Mouse (Mus musculus): ENCODE data around the gene Tenm4. TPM values are rescaled to one million over a fixed set of nuclear protein-coding genes. Genes with fewer than 3 reads are reported as not detected.

The Tenm4 gene
- polyA plus RNA-seq, 1 experiment from 2014 or later: 48.9 TPM

DNA sequence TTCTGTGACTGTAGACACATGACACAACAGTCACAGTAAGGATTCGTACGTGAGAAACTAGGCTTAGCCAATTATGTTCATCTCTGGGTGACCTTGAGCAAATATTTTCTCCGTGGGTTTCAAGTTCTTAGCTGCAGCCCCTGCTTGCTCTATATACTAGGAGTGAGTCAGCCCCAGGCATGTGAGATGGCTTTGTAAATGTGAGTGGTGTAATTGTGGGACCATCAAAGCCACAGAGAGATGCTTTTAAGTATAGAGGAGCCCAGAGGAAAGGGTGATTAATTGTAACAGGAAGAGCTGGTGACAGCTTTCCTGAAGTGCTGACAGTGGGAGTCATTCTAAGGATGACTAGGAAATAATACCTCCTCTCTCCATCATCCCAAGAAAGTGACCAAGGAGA lies 662.0 kb downstream of the Tenm4 start:
- H3K4me2 ChIP-seq (ENCODE audit: low read length): no peak overlapping the region
- DNase-seq (ENCODE audit: low spot score) (no peak), ATAC-seq (peak; percentile 37; the same call in 1 of the 2 replicates)
- no peaks in the 10 kb centered on the region; the same call in 1 of the 2 replicates for H3K9me3 ChIP-seq (replicated peaks; ENCODE audit: control insufficient read depth, low read length)
- WGBS: 17% methylated on average over 3 of the region's 3 CpGs
- peak overlapping the region; percentile 83 for H3K27ac ChIP-seq (ENCODE audit: low read depth, low read length)
- H3K27me3 ChIP-seq (replicated peaks; ENCODE audit: control insufficient read depth, insufficient read depth, low read length): no peaks in the 10 kb centered on the region
- H3K4me1 ChIP-seq (ENCODE audit: control insufficient read depth, insufficient read depth, low read length): peaks cover 43% of the 10 kb centered on the region
- H3K4me3 ChIP-seq (ENCODE audit: low read depth, low read length): no peak overlapping the region
- H3K36me3 ChIP-seq (ENCODE audit: control insufficient read depth, insufficient read depth, low read length): peaks cover 3% of the 10 kb centered on the region; the same call in 1 of the 2 replicates
- H3K9ac ChIP-seq (ENCODE audit: low read length): no peak overlapping the region

DNA sequence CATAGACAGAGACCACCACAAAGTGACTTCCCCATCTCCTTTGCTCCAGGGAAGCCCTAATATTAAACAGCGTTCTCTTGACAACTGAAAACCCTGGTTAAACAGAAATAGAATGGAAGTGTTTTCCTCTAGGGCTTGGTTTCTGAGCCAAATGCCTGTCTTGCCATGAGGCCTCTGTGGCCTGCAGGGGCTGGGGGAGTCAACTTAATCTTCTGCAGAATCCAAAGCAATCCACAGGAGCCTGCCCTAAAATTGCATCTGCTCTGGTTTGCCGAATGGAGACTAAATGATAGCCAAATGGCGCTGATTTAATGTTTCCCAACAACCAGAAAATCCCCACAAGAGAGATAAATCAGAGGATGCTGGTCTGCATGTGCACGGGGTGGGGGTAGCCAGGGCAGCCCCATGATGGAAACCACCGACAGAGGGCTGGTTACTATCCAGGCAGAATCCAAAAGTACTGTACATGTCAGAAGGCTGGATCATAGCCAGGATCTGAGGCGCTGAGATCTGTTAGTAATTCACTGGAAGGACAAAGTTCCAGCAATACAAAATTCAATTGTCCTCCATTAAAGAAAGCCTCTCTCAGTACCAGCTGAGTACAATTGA lies 663.7 kb downstream of the Tenm4 start:
- DNase-seq (ENCODE audit: low spot score): peak; percentile 86
- peak overlapping the region; percentile 83 for H3K27ac ChIP-seq (ENCODE audit: low read depth, low read length)
- no peak overlapping the region for H3K4me3 ChIP-seq (ENCODE audit: low read depth, low read length)
- 32% methylated on average over 6 of the region's 6 CpGs for WGBS
- no peak overlapping the region for H3K4me2 ChIP-seq (ENCODE audit: low read length)
- ATAC-seq: peak; percentile 43; the same call in 1 of the 2 replicates
- peaks cover 43% of the 10 kb centered on the region for H3K4me1 ChIP-seq (ENCODE audit: control insufficient read depth, insufficient read depth, low read length)
- no peaks in the 10 kb centered on the region for H3K9me3 ChIP-seq (replicated peaks; ENCODE audit: control insufficient read depth, low read length)
- H3K27me3 ChIP-seq (replicated peaks; ENCODE audit: control insufficient read depth, insufficient read depth, low read length): no peaks in the 10 kb centered on the region
- H3K36me3 ChIP-seq (ENCODE audit: control insufficient read depth, insufficient read depth, low read length): peaks cover 11% of the 10 kb centered on the region; the same call in 1 of the 2 replicates
- H3K9ac ChIP-seq (ENCODE audit: low read length): 0 out of 2 replicates have a peak overlapping the region, but pooled peaks have one; percentile 26

DNA sequence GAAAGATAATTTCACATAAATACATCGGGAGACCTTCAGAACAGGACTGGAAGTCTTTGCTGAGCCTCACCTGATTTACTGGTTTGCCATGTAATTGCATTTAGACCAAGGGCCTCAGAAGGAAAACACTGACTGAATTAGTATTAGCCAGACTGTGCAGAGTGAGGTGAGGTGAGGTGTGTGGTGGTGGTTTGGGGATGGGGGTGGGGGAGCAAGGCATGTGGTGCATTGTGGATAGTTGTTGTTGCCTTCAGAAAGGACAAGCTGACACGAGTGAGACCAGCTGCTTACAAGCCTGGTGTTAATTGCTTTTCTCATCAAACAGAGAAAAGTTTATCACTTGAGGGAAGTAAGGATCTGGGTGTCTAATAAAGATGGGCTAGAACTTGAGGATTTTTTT lies 664.3 kb downstream of the Tenm4 start:
- 17% methylated on average over 2 of the region's 2 CpGs for WGBS
- Histone ChIP-seq H3K9ac (ENCODE audit: low read length) (no peak overlapping the region), H3K27me3 (replicated peaks; ENCODE audit: control insufficient read depth, insufficient read depth, low read length) (no peaks in the 10 kb centered on the region), H3K4me3 (ENCODE audit: low read depth, low read length) (no peak overlapping the region), H3K4me2 (ENCODE audit: low read length) (no peak overlapping the region), H3K27ac (ENCODE audit: low read depth, low read length) (peak overlapping the region; percentile 83; the same call in 1 of the 2 replicates), H3K4me1 (ENCODE audit: control insufficient read depth, insufficient read depth, low read length) (peaks cover 43% of the 10 kb centered on the region), H3K9me3 (replicated peaks; ENCODE audit: control insufficient read depth, low read length) (no peaks in the 10 kb centered on the region), H3K36me3 (ENCODE audit: control insufficient read depth, insufficient read depth, low read length) (peaks cover 12% of the 10 kb centered on the region; the same call in 1 of the 2 replicates)
- DNase-seq (ENCODE audit: low spot score) (peak; percentile 65), ATAC-seq (peak; percentile 36)

DNA sequence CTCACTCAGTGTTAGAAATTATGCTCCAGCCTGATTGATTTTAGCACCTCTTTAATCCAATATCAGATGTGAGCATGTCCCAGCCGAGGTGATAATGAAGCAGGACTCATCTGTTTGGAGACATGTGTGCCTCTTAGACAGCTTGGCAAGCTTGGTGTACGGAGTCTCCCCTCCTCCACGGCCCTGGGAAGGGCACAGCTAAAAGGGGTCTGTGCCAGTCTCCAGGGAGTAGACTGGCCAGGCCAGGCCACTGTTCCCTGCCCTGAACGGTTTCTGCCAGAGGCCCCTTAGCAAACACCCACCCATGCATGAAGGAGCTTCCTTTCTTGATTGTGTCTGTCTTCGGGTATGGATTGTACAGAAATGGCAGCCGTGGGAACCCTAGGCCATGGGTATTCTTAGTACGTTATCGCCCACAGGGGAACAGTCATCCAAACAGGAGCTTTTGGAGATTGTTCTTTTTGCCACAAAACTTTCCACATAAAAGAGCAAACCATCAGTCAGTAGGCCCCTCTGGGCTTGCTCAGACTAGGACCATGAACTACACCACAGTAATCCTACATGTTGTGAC lies 667.3 kb downstream of the Tenm4 start:
- H3K27me3 ChIP-seq (replicated peaks; ENCODE audit: control insufficient read depth, insufficient read depth, low read length): no peaks in the 10 kb centered on the region
- H3K4me1 ChIP-seq (ENCODE audit: control insufficient read depth, insufficient read depth, low read length): peaks cover 24% of the 10 kb centered on the region
- H3K4me2 ChIP-seq (ENCODE audit: low read length): no peak overlapping the region
- WGBS: 67% methylated on average over 8 of the region's 8 CpGs
- ATAC-seq (peak; percentile 84), DNase-seq (ENCODE audit: low spot score) (peak; percentile 88)
- H3K9ac ChIP-seq (ENCODE audit: low read length): no peak overlapping the region
- peak overlapping the region; percentile 61 for H3K27ac ChIP-seq (ENCODE audit: low read depth, low read length)
- H3K36me3 ChIP-seq (ENCODE audit: control insufficient read depth, insufficient read depth, low read length): peaks cover 12% of the 10 kb centered on the region; the same call in 1 of the 2 replicates
- no peaks in the 10 kb centered on the region for H3K9me3 ChIP-seq (replicated peaks; ENCODE audit: control insufficient read depth, low read length)
- H3K4me3 ChIP-seq (ENCODE audit: low read depth, low read length): no peak overlapping the region

DNA sequence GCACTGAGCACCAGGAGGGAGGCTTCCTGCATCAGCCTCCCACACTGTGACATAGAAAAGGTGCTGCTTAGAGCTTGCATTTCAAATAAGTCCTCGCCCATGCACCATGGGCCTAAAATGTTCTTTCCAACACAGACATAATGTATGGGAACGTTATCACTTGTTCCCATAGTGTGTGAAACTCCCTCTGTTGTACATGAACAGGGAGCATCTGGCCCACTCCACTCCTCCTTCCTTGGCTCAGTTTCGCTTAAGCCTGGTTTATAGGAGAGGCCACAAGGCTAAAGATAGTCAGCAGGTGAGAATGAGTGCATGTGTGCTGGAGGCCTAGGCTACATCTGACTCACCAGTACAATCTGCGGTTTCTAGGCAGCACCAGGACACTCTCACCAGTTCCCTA lies 667.9 kb downstream of the Tenm4 start:
- no peak for ATAC-seq

DNA sequence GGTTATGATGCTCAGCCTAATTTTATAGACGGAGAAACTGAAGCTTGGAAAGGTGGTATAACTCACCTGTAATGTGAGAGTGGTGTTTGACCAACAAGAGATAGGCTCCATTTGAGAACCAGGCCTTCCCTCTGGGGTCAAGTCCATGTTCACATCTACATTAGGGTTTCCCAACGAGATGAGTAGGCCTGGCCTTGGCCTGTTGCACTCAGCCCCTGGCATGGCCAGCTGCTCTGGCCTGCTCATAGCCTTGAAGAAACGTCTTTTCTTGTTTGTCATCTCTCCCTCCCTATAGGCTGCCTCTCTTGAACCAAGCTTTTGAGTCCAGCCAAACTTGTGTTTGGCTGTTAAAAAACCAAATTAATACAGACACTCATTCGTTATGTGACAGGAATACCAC lies 668.5 kb downstream of the Tenm4 start:
- Histone ChIP-seq H3K4me1 (ENCODE audit: control insufficient read depth, insufficient read depth, low read length) (peaks cover 20% of the 10 kb centered on the region), H3K27me3 (replicated peaks; ENCODE audit: control insufficient read depth, insufficient read depth, low read length) (no peaks in the 10 kb centered on the region), H3K36me3 (ENCODE audit: control insufficient read depth, insufficient read depth, low read length) (peaks cover 19% of the 10 kb centered on the region), H3K4me2 (ENCODE audit: low read length) (no peak overlapping the region), H3K9me3 (replicated peaks; ENCODE audit: control insufficient read depth, low read length) (no peaks in the 10 kb centered on the region), H3K4me3 (ENCODE audit: low read depth, low read length) (no peak overlapping the region), H3K9ac (ENCODE audit: low read length) (no peak overlapping the region), H3K27ac (ENCODE audit: low read depth, low read length) (no peak overlapping the region)
- WGBS: 85% methylated on average over 4 of the region's 4 CpGs
- DNase-seq (ENCODE audit: low spot score) (no peak), ATAC-seq (no peak)

More for the DNA sequence above, 667.9 kb downstream of the Tenm4 start:
- peaks cover 12% of the 10 kb centered on the region for H3K36me3 ChIP-seq (ENCODE audit: control insufficient read depth, insufficient read depth, low read length)
- H3K27ac ChIP-seq (ENCODE audit: low read depth, low read length): peak overlapping the region; percentile 61
- no peak overlapping the region for H3K9ac ChIP-seq (ENCODE audit: low read length)
- H3K27me3 ChIP-seq (replicated peaks; ENCODE audit: control insufficient read depth, insufficient read depth, low read length): no peaks in the 10 kb centered on the region
- no peak overlapping the region for H3K4me2 ChIP-seq (ENCODE audit: low read length)
- 76% methylated on average over 4 of the region's 4 CpGs for WGBS
- H3K4me3 ChIP-seq (ENCODE audit: low read depth, low read length): no peak overlapping the region
- H3K9me3 ChIP-seq (replicated peaks; ENCODE audit: control insufficient read depth, low read length): no peaks in the 10 kb centered on the region
- H3K4me1 ChIP-seq (ENCODE audit: control insufficient read depth, insufficient read depth, low read length): peaks cover 23% of the 10 kb centered on the region
- no peak for DNase-seq (ENCODE audit: low spot score)

DNA sequence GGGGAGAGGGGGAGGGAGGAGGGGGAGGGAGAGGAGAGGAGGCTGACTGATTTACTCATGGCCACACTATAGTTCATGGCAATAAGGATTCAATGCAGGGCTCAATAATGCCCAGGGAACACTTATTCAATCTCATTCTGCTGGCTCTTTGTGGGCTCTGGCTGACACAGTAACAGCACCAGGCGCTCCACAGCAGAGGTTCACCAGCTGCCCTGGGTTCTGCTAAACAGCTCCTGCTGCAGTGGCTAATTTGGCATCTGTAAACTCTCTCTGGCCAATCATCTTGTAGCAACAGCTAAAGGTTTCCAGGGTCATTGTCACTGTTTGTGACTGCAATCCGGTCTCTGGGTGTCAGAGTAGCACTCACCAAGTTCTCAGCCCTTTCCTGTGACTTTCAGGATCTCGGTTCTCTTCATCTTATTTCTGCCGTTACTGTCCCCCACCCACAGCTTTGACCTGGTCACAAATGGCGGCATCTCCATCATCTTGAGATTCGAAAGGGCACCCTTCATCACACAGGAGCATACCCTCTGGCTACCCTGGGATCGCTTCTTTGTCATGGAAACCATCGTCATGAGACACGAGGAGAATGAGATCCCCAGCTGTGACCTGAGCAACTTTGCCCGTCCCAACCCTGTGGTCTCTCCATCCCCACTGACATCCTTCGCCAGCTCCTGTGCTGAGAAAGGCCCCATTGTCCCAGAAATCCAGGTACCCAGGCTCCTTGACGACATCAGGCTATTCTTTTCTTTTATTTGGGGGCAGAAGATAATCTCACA lies 671.6 kb downstream of the Tenm4 start:
- DNase-seq (ENCODE audit: low spot score): no peak
- Histone ChIP-seq H3K4me2 (ENCODE audit: low read length) (no peak overlapping the region), H3K27me3 (replicated peaks; ENCODE audit: control insufficient read depth, insufficient read depth, low read length) (no peaks in the 10 kb centered on the region), H3K4me3 (ENCODE audit: low read depth, low read length) (no peak overlapping the region), H3K4me1 (ENCODE audit: control insufficient read depth, insufficient read depth, low read length) (peaks cover 8% of the 10 kb centered on the region; the same call in 1 of the 2 replicates), H3K36me3 (ENCODE audit: control insufficient read depth, insufficient read depth, low read length) (peaks cover 44% of the 10 kb centered on the region), H3K9me3 (replicated peaks; ENCODE audit: control insufficient read depth, low read length) (no peaks in the 10 kb centered on the region), H3K9ac (ENCODE audit: low read length) (no peak overlapping the region), H3K27ac (ENCODE audit: low read depth, low read length) (no peak overlapping the region)
- ATAC-seq: no peak
- 55% methylated on average over 12 of the region's 12 CpGs for WGBS

DNA sequence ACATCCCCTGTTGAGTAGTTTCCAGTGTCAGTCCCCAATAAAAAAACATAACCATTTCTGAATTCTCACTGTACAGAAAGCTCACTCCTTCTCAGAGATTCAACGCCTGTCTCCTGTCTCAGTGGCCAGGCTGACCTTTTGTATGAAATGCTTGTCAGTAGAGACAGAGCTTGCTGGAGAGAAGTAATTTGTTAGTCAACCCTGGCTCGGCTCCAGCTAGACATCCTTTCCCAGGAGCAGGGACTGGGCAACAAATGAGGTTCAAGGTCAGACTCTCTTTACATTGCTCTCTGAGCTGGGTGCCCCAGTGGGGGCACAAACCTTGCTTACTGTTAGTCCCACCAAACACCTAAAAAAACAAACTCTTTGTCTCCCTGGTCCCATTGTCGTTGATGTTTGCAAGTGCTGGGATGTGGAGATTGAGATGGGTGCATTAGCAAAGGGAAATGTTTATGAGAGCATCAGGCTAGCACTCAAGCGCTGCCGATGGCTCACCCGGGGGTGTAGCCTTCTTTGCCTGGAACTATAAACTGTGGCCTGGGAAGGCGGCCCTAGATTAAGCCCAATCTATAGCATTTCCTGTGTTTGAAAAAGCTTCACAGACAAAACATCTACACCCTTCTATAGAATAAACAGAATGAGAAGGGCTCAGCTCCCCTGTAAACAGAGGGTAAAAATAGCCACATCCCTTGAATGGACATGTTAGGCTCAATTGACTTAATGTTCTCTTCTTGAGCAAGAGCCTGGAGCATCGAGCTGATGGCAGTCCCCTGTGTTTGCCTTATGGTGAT lies 673.3 kb downstream of the Tenm4 start:
- 87% methylated on average over 8 of the region's 8 CpGs for WGBS
- Histone ChIP-seq H3K4me1 (ENCODE audit: control insufficient read depth, insufficient read depth, low read length) (peaks cover 8% of the 10 kb centered on the region; the same call in 1 of the 2 replicates), H3K4me2 (ENCODE audit: low read length) (no peak overlapping the region), H3K36me3 (ENCODE audit: control insufficient read depth, insufficient read depth, low read length) (peaks cover 47% of the 10 kb centered on the region), H3K4me3 (ENCODE audit: low read depth, low read length) (no peak overlapping the region), H3K27me3 (replicated peaks; ENCODE audit: control insufficient read depth, insufficient read depth, low read length) (no peaks in the 10 kb centered on the region), H3K9me3 (replicated peaks; ENCODE audit: control insufficient read depth, low read length) (no peaks in the 10 kb centered on the region), H3K9ac (ENCODE audit: low read length) (no peak overlapping the region), H3K27ac (ENCODE audit: low read depth, low read length) (no peak overlapping the region)
- DNase-seq (ENCODE audit: low spot score): no peak
- ATAC-seq: no peak
